Mouse (Mus musculus): ENCODE measurements around the gene Arhgap24.

Gene Arhgap24

GRCm38 (mm10) chr5:102502333-102502732 lies 21.1 kb downstream of the Arhgap24 start:
- no peak for DNase-seq (ENCODE audit: low spot score in 2 of 2)

GRCm38 (mm10) chr5:102503066-102503465 lies 21.9 kb downstream of the Arhgap24 start:
- no peak for DNase-seq (ENCODE audit: low spot score in 2 of 2)

- DNase-seq (ENCODE audit: low spot score in 2 of 2) = no peak
Observed at GRCm38 (mm10) chr5:102503868-102504267, 22.7 kb downstream of the Arhgap24 start.

- no peak for DNase-seq (ENCODE audit: low spot score in 2 of 2)
Observed at GRCm38 (mm10) chr5:102504557-102504956, 23.4 kb downstream of the Arhgap24 start.

GRCm38 (mm10) chr5:102508162-102508561 lies 27.0 kb downstream of the Arhgap24 start:
- DNase-seq (ENCODE audit: low spot score in 2 of 2) = no peak

- no peak for DNase-seq (ENCODE audit: low spot score in 2 of 2)
Observed at GRCm38 (mm10) chr5:102509381-102509780, 28.2 kb downstream of the Arhgap24 start.

GRCm38 (mm10) chr5:102511651-102512050 lies 30.5 kb downstream of the Arhgap24 start:
- DNase-seq (ENCODE audit: low spot score in 2 of 2) = no peak

- no peak for DNase-seq (ENCODE audit: low spot score in 2 of 2)
Observed at GRCm38 (mm10) chr5:102515496-102515895, 34.3 kb downstream of the Arhgap24 start.

GRCm38 (mm10) chr5:102520506-102520905 lies 39.3 kb downstream of the Arhgap24 start:
- DNase-seq (ENCODE audit: low spot score in 2 of 2) = peak in 1 of 2 experiments; percentile 20

- DNase-seq (ENCODE audit: low spot score in 2 of 2) = no peak
Observed at GRCm38 (mm10) chr5:102535311-102535710, 54.1 kb downstream of the Arhgap24 start.

GRCm38 (mm10) chr5:102537819-102538218 lies 56.6 kb downstream of the Arhgap24 start:
- no peak for DNase-seq (ENCODE audit: low spot score in 2 of 2)

GRCm38 (mm10) chr5:102546296-102546695 lies 65.1 kb downstream of the Arhgap24 start:
- no peak for DNase-seq (ENCODE audit: low spot score in 2 of 2)

- DNase-seq (ENCODE audit: low spot score in 2 of 2) = no peak
Observed at GRCm38 (mm10) chr5:102547786-102548185, 66.6 kb downstream of the Arhgap24 start.

GRCm38 (mm10) chr5:102548382-102548781 lies 67.2 kb downstream of the Arhgap24 start:
- no peak for DNase-seq (ENCODE audit: low spot score in 2 of 2)

GRCm38 (mm10) chr5:102550211-102550610 lies 69.0 kb downstream of the Arhgap24 start:
- DNase-seq (ENCODE audit: low spot score in 2 of 2) = no peak

GRCm38 (mm10) chr5:102550870-102551637 lies 69.9 kb downstream of the Arhgap24 start:
- DNase-seq (ENCODE audit: low spot score in 2 of 2) = no peak

GRCm38 (mm10) chr5:102552533-102552932 lies 71.3 kb downstream of the Arhgap24 start:
- no peak for DNase-seq (ENCODE audit: low spot score in 2 of 2)

GRCm38 (mm10) chr5:102555958-102556357 lies 74.8 kb downstream of the Arhgap24 start:
- DNase-seq (ENCODE audit: low spot score in 2 of 2) = no peak

GRCm38 (mm10) chr5:102560270-102560669 lies 79.1 kb downstream of the Arhgap24 start:
- DNase-seq (ENCODE audit: low spot score in 2 of 2) = no peak

GRCm38 (mm10) chr5:102563971-102564370 lies 82.8 kb downstream of the Arhgap24 start:
- DNase-seq (ENCODE audit: low spot score in 2 of 2) = no peak

GRCm38 (mm10) chr5:102568764-102569163 lies 87.6 kb downstream of the Arhgap24 start:
- no peak for DNase-seq (ENCODE audit: low spot score in 2 of 2)

GRCm38 (mm10) chr5:102571445-102571844 lies 90.3 kb downstream of the Arhgap24 start:
- no peak for DNase-seq (ENCODE audit: low spot score in 2 of 2)

GRCm38 (mm10) chr5:102576750-102577149 lies 95.6 kb downstream of the Arhgap24 start:
- DNase-seq (ENCODE audit: low spot score in 2 of 2) = no peak

- DNase-seq (ENCODE audit: low spot score in 2 of 2) = no peak
Observed at GRCm38 (mm10) chr5:102577729-102578128, 96.5 kb downstream of the Arhgap24 start.
